Mouse (Mus musculus): ENCODE results near the gene Alkbh4. TPM values are rescaled to one million over a fixed set of nuclear protein-coding genes. Genes with fewer than 3 reads are reported as not detected.
"Not testable (repeated sequence)": the region's sequence is repeated elsewhere in the genome, so short reads cannot be mapped to it uniquely, and the experiment has no call there.

The Alkbh4 gene
- polyA plus RNA-seq, 1 experiment, result 7.0 TPM

DNA sequence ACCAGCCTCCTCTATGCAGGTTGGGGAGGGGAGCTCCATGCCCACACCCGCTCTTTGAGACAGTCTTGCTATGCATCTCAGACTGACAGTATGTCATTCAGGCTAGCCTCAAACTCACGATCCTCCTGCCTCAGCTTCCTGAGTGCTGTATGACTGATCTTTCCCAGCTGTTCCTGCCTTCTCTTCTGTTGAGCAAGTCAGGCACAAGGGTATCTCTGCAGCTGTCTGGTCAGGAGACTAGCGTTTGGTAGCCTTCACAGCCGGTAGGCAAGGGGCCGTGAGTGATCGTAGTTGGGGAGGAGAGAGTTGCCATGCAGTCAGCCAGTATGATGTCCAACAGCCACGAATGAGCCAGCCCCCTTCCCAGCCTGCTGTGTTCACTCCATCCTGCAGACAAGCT, 40.9 kb upstream of the Alkbh4 start:
- Histone ChIP-seq H3K36me3 (ENCODE audit: control insufficient read depth, insufficient read depth) (peaks cover 49% of the 10 kb centered on the region), H3ac (ENCODE audit: control insufficient read depth, insufficient read length, low read depth) (no peak overlapping the region), H3K79me3 (ENCODE audit: low read depth) (no peaks in the 10 kb centered on the region), H3K79me2 (ENCODE audit: control insufficient read depth, insufficient read depth) (no peaks in the 10 kb centered on the region), H3K4me3 (ENCODE audit: insufficient read depth, poor library complexity, severe bottlenecking) (no peak overlapping the region), H3K27me3 (ENCODE audit: control insufficient read depth, insufficient read depth, insufficient read length) (no peaks in the 10 kb centered on the region)
- TF ChIP-seq MYOD1 (IDR thresholded peaks at IDR 0.05; ENCODE audit: control insufficient read depth, insufficient read length, low read depth) (peak; percentile 89), MAX (IDR thresholded peaks at IDR 0.05) (peak; percentile 25), CEBPB (IDR thresholded peaks at IDR 0.05; ENCODE audit: low read depth) (peak; percentile 55), CTCF (IDR thresholded peaks at IDR 0.05; ENCODE audit: control insufficient read depth, insufficient read depth, insufficient read length) (no peak)

GRCm38 (mm10) chr5:136098536-136098935, 37.4 kb upstream of the Alkbh4 start:
- Histone ChIP-seq H3ac (ENCODE audit: control insufficient read depth, insufficient read length, low read depth) (no peak overlapping the region), H3K79me3 (ENCODE audit: low read depth) (no peaks in the 10 kb centered on the region), H3K79me2 (ENCODE audit: control insufficient read depth, insufficient read depth) (no peaks in the 10 kb centered on the region), H3K27me3 (ENCODE audit: control insufficient read depth, insufficient read depth, insufficient read length) (no peaks in the 10 kb centered on the region), H3K4me3 (ENCODE audit: insufficient read depth, poor library complexity, severe bottlenecking) (no peak overlapping the region), H3K36me3 (ENCODE audit: control insufficient read depth, insufficient read depth) (peaks cover 53% of the 10 kb centered on the region)
- TF ChIP-seq FOSL1 (IDR thresholded peaks at IDR 0.05; ENCODE audit: insufficient read depth, low read length, poor library complexity, severe bottlenecking), result no peak
- no peak for TF ChIP-seq USF1 (IDR thresholded peaks at IDR 0.05; ENCODE audit: low read depth)
- no peak for TF ChIP-seq MAX (IDR thresholded peaks at IDR 0.05)
- TF ChIP-seq CTCF (IDR thresholded peaks at IDR 0.05; ENCODE audit: control insufficient read depth, insufficient read depth, insufficient read length), result no peak
- TF ChIP-seq MYOG (IDR thresholded peaks at IDR 0.05; ENCODE audit: control insufficient read depth, extremely low read depth, insufficient read length), result no peak
- no peak for TF ChIP-seq MYOD1 (IDR thresholded peaks at IDR 0.05; ENCODE audit: control insufficient read depth, insufficient read length, low read depth)

DNA sequence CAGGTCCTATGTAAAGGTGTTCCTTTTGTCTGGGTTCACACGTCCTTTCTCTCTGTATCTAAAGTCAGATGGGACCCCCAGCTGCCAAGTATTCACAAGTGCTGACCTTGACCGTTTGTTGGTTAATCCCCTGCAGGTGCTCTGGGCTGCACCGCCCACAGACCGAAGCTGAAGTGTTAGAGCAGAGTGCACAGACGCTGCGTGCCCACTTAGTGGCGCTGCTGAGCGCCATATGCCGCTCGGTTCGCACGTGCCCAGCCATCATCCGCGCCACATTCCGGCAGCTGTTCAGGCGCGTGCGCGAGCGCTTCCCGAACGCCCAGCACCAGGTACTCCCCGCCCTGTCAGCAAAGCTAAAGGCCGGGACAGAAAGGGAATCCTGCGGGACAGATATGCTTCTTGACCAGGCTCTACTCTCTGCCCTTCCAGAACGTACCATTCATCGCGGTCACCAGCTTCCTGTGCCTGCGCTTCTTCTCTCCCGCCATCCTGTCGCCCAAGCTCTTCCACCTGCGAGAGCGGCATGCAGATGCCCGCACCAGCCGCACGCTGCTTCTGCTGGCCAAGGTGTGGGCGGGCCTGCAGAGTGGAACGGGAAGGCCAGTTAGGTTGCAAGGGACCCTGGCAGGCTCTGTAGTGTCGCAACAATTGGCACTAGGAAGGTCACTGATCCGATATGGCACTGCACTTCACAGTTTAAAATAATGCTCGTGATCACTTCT, 33.7 kb upstream of the Alkbh4 start:
- H3K79me3 ChIP-seq (ENCODE audit: low read depth), result no peaks in the 10 kb centered on the region
- H3K79me2 ChIP-seq (ENCODE audit: control insufficient read depth, insufficient read depth), result no peaks in the 10 kb centered on the region
- no peak for TF ChIP-seq MYOD1 (IDR thresholded peaks at IDR 0.05; ENCODE audit: control insufficient read depth, insufficient read length, low read depth)
- no peak for TF ChIP-seq CTCF (IDR thresholded peaks at IDR 0.05; ENCODE audit: control insufficient read depth, insufficient read depth, insufficient read length)
- no peak for TF ChIP-seq CEBPB (IDR thresholded peaks at IDR 0.05; ENCODE audit: low read depth)
- TF ChIP-seq USF1 (IDR thresholded peaks at IDR 0.05; ENCODE audit: low read depth), result no peak
- no peak for TF ChIP-seq FOSL1 (IDR thresholded peaks at IDR 0.05; ENCODE audit: insufficient read depth, low read length, poor library complexity, severe bottlenecking)
- no peak for TF ChIP-seq MYOG (IDR thresholded peaks at IDR 0.05; ENCODE audit: control insufficient read depth, extremely low read depth, insufficient read length)
- no peak for TF ChIP-seq MAX (IDR thresholded peaks at IDR 0.05)
- H3ac ChIP-seq (ENCODE audit: control insufficient read depth, insufficient read length, low read depth), result no peak overlapping the region
- no peak overlapping the region for H3K4me3 ChIP-seq (ENCODE audit: insufficient read depth, poor library complexity, severe bottlenecking)
- no peaks in the 10 kb centered on the region for H3K27me3 ChIP-seq (ENCODE audit: control insufficient read depth, insufficient read depth, insufficient read length)
- H3K36me3 ChIP-seq (ENCODE audit: control insufficient read depth, insufficient read depth), result peaks cover 76% of the 10 kb centered on the region

DNA sequence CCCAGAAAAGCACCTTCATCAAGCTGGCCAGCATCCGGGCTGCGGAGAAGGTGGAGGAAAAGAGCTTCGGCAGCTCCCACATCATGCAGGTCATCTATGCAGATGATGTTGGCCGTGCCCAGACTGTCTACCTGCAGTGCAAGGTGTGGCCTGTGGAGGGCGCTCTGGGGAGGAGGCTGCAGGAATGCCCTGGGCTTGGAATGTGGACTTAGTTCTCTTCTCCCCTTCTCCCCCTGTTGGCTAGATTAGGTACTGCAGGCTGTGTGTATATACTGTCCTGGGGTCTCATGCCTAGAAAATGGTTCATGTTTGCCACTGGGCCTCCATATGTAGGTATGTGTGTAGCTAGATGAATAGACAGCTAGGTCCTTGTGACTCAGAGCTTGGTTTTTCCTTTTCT, 31.4 kb upstream of the Alkbh4 start:
- TF ChIP-seq CTCF (IDR thresholded peaks at IDR 0.05; ENCODE audit: control insufficient read depth, insufficient read depth, insufficient read length), result peak; percentile 24
- no peak for TF ChIP-seq CEBPB (IDR thresholded peaks at IDR 0.05; ENCODE audit: low read depth)
- Histone ChIP-seq H3K36me3 (ENCODE audit: control insufficient read depth, insufficient read depth) (peaks cover 85% of the 10 kb centered on the region), H3K4me3 (ENCODE audit: insufficient read depth, poor library complexity, severe bottlenecking) (no peak overlapping the region), H3K79me2 (ENCODE audit: control insufficient read depth, insufficient read depth) (no peaks in the 10 kb centered on the region), H3ac (ENCODE audit: control insufficient read depth, insufficient read length, low read depth) (no peak overlapping the region), H3K79me3 (ENCODE audit: low read depth) (no peaks in the 10 kb centered on the region), H3K27me3 (ENCODE audit: control insufficient read depth, insufficient read depth, insufficient read length) (no peaks in the 10 kb centered on the region)

DNA sequence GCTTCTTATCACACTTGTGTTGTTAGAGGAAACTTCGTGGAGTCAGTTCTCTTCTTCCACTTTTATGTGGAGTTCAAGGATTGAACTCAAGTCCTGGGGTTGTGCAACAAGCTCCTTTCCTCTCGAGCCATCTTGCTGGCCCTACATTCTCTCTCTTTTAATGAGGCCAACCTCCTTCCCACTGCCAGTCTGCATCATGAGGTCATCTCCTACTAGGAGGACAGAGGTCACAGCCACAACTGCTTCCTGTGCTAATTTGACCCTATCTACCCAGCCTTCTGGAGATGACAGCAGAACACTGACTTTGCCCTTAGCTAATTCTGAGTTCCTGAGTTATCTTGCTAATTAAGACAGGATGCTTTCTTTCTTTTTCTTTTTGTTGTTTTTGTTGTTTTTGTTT, 27.5 kb upstream of the Alkbh4 start:
- Histone ChIP-seq H3K4me3 (ENCODE audit: insufficient read depth, poor library complexity, severe bottlenecking) (no peak overlapping the region), H3K36me3 (ENCODE audit: control insufficient read depth, insufficient read depth) (peaks cover 66% of the 10 kb centered on the region), H3ac (ENCODE audit: control insufficient read depth, insufficient read length, low read depth) (no peak overlapping the region), H3K79me2 (ENCODE audit: control insufficient read depth, insufficient read depth) (no peaks in the 10 kb centered on the region), H3K79me3 (ENCODE audit: low read depth) (no peaks in the 10 kb centered on the region), H3K27me3 (ENCODE audit: control insufficient read depth, insufficient read depth, insufficient read length) (no peaks in the 10 kb centered on the region)
- TF ChIP-seq CEBPB (IDR thresholded peaks at IDR 0.05; ENCODE audit: low read depth), result peak; percentile 73
- no peak for TF ChIP-seq FOSL1 (IDR thresholded peaks at IDR 0.05; ENCODE audit: insufficient read depth, low read length, poor library complexity, severe bottlenecking)

GRCm38 (mm10) chr5:136109042-136109441, 26.9 kb upstream of the Alkbh4 start:
- Histone ChIP-seq H3K79me3 (ENCODE audit: low read depth) (no peaks in the 10 kb centered on the region), H3K27me3 (ENCODE audit: control insufficient read depth, insufficient read depth, insufficient read length) (no peaks in the 10 kb centered on the region), H3K79me2 (ENCODE audit: control insufficient read depth, insufficient read depth) (no peaks in the 10 kb centered on the region), H3K4me3 (ENCODE audit: insufficient read depth, poor library complexity, severe bottlenecking) (no peak overlapping the region), H3K36me3 (ENCODE audit: control insufficient read depth, insufficient read depth) (peaks cover 61% of the 10 kb centered on the region), H3ac (ENCODE audit: control insufficient read depth, insufficient read length, low read depth) (no peak overlapping the region)
- TF ChIP-seq USF1 (IDR thresholded peaks at IDR 0.05; ENCODE audit: low read depth) (no peak), MAX (IDR thresholded peaks at IDR 0.05) (peak; percentile 54)

DNA sequence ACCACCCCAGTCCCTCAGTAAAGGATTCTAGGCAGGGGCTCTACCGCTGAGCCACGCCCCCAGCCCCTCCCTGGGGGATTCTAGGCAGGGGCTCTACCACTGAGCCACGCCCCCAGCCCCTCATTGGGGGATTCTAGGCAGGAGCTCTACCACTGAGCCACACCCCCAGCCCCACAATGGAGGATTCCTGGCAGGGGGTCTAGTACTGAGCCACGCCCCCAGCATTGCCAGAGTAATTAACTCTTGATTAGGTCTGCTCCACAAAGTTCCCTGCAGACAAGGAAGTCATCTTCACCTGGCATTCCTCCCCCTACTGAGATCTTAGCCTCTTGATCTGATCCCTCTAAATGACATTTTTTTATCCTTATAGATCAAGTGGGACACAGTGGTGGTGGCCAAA, 22.4 kb upstream of the Alkbh4 start:
- Histone ChIP-seq H3K79me3 (ENCODE audit: low read depth) (peaks cover 16% of the 10 kb centered on the region), H3K36me3 (ENCODE audit: control insufficient read depth, insufficient read depth) (peaks cover 17% of the 10 kb centered on the region), H3K79me2 (ENCODE audit: control insufficient read depth, insufficient read depth) (peaks cover 28% of the 10 kb centered on the region)
- H3ac ChIP-seq (ENCODE audit: control insufficient read depth, insufficient read length, low read depth); H3K27me3 ChIP-seq (ENCODE audit: control insufficient read depth, insufficient read depth, insufficient read length); H3K4me3 ChIP-seq (ENCODE audit: insufficient read depth, poor library complexity, severe bottlenecking): not testable (repeated sequence)

All from C2C12 (cell line).